Mouse (Mus musculus) spleen, adult 2 months (tissue): ENCODE data around the gene 1700042G07Rik. TPM values are rescaled to one million over a fixed set of nuclear protein-coding genes. Genes with fewer than 3 reads are reported as not detected.
A peak's percentile ranks its signal among the peaks of the same experiment; 100 is the strongest.

ENCODE experiments used
- DNase-seq, 2 experiments: peaks; one replicate each; pipeline versions ENCODE4 v3.0.0 to v3.0.0-alpha.2; 2012 to 2021; ENCODE audit warnings: low spot score in 2 of 2, low read depth in 1 of 2
- H3K27ac ChIP-seq: fragments of 200-500 bp; 2 replicates; pipeline ENCODE4 v1.5.1; 2012; ENCODE audit warnings: low read length, inconsistent platforms; ENCODE audit not compliant: insufficient read depth
- H3K27me3 ChIP-seq: fragments of 200-500 bp; 2 replicates; pipeline ENCODE4 v1.6.1; 2012; ENCODE audit warnings: mild to moderate bottlenecking, moderate library complexity, low read length, inconsistent platforms; ENCODE audit not compliant: control insufficient read depth, insufficient read depth
- H3K36me3 ChIP-seq: fragments of 200-500 bp; 2 replicates; pipeline ENCODE4 v1.6.1; 2012; ENCODE audit warnings: mild to moderate bottlenecking, low read length, inconsistent platforms; ENCODE audit not compliant: control insufficient read depth, insufficient read depth
- H3K4me1 ChIP-seq: fragments of 200-500 bp; 2 replicates; pipeline ENCODE4 v1.6.1; 2011; ENCODE audit warnings: inconsistent platforms; ENCODE audit not compliant: control insufficient read depth, insufficient read depth, insufficient read length
- H3K4me3 ChIP-seq: fragments of 200-500 bp; 2 replicates; pipeline ENCODE4 v1.5.1; 2011; ENCODE audit warnings: mild to moderate bottlenecking, inconsistent platforms; ENCODE audit not compliant: insufficient read depth, insufficient read length; ENCODE audit errors: extremely low read depth
- CTCF ChIP-seq: fragments of 200-500 bp; IDR thresholded peaks from 2 replicates; pipeline ENCODE4 v1.5.1; 2011; ENCODE audit warnings: mild to moderate bottlenecking, inconsistent platforms; ENCODE audit not compliant: insufficient read depth, insufficient read length, insufficient replicate concordance; ENCODE audit errors: extremely low read depth
- POLR2A ChIP-seq: fragments of 200-500 bp; IDR thresholded peaks from 2 replicates; pipeline ENCODE4 v1.6.1; 2011; ENCODE audit warnings: low read depth, low read length, inconsistent platforms
- WGBS: fragments of 180-500 bp; shearing (Covaris S2); methylation state at CpG from one replicate; pipeline ENCODE4 v1.1.7; 2018; 5-methylcytosine and 5-hydroxymethylcytosine counted together
- polyA plus RNA-seq: library from polyadenylated mRNA; depleted of rRNA; stranded (reverse); fragments of >200 nt; gene quantifications from 2 replicates; pipeline ENCODE4 v1.2.3, GENCODE M21; 2012

The 1700042G07Rik gene
- polyA plus RNA-seq, 1 experiment = not detected

- Histone ChIP-seq H3K36me3 (peaks cover 22% of the 10 kb centered on the region), H3K27me3 (no peaks in the 10 kb centered on the region), H3K4me1 (no peaks in the 10 kb centered on the region; the same call in 1 of the 2 replicates), H3K4me3 (no peak overlapping the region), H3K27ac (no peak overlapping the region)
- 88% methylated on average over 3 of the region's 3 CpGs for WGBS
- no peak for TF ChIP-seq CTCF
- no peak for TF ChIP-seq POLR2A
- DNase-seq = no peak
Observed at GRCm38 (mm10) chr4:116160769-116161168, 12.4 kb upstream of the 1700042G07Rik start.

GRCm38 (mm10) chr4:116162142-116162541, 11.0 kb upstream of the 1700042G07Rik start:
- H3K4me3 ChIP-seq = no peak overlapping the region
- H3K36me3 ChIP-seq = peaks cover 17% of the 10 kb centered on the region
- no peak overlapping the region for H3K27ac ChIP-seq
- 77% methylated on average over 4 of the region's 4 CpGs for WGBS
- TF ChIP-seq CTCF (no peak), POLR2A (no peak)
- H3K27me3 ChIP-seq = no peaks in the 10 kb centered on the region
- no peaks in the 10 kb centered on the region; the same call in 1 of the 2 replicates for H3K4me1 ChIP-seq
- DNase-seq = no peak

GRCm38 (mm10) chr4:116164759-116165554, 8.2 kb upstream of the 1700042G07Rik start:
- H3K4me1 ChIP-seq = no peaks in the 10 kb centered on the region; the same call in 1 of the 2 replicates
- H3K27ac ChIP-seq = no peak overlapping the region
- no peaks in the 10 kb centered on the region; the same call in 1 of the 2 replicates for H3K36me3 ChIP-seq
- H3K27me3 ChIP-seq = no peaks in the 10 kb centered on the region
- DNase-seq = no peak
- WGBS = 82% methylated on average over 2 of the region's 2 CpGs
- TF ChIP-seq CTCF = no peak
- no peak for TF ChIP-seq POLR2A
- H3K4me3 ChIP-seq = no peak overlapping the region

DNA sequence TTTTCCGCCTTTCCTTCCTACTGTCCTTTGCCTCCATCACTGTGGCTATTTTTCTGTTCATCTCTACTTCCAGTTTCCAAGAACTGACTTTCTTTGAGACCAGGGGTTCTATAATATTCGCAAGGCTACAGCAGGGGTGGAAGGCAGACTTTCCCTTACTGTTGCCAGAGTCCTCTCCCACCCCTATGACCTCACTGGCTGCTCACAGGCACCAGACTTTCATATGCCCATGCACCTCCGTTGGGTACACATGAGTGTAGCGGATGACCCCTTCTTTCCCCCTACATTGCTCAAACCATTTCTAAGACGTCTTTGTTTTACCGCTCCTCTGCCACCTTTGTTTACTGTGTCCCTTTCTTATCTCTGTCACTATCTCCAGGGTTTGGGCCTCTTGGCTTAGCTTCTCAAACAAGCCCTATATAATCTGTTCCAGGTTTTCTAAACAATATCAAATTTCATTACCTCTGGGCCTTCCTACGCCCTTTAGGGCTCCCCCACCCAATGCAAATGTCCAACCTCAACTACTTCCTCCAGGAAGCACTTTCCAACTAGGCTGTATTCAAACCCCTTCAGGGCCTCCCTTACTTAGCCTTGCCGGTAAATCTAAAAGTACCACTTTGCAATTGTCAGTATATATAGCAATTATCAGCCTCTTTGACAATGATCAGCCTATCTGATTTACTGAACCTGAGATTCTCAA, 7.3 kb upstream of the 1700042G07Rik start:
- DNase-seq = no peak
- 63% methylated on average over 8 of the region's 8 CpGs for whole genome bisulfite sequencing
- H3K27me3 ChIP-seq = no peaks in the 10 kb centered on the region
- H3K27ac ChIP-seq = no peak overlapping the region
- no peaks in the 10 kb centered on the region; the same call in 1 of the 2 replicates for H3K4me1 ChIP-seq
- no peaks in the 10 kb centered on the region for H3K36me3 ChIP-seq
- no peak overlapping the region for H3K4me3 ChIP-seq
- TF ChIP-seq CTCF (no peak), POLR2A (no peak)

- no peaks in the 10 kb centered on the region for H3K36me3 ChIP-seq
- peak in 1 of 2 experiments; percentile 36 for DNase-seq
- H3K27ac ChIP-seq = no peak within 1 kb of the TSS
- WGBS = 46% methylated on average over 7 of the region's 7 CpGs
- no peaks in the 10 kb centered on the region for H3K27me3 ChIP-seq
- TF ChIP-seq CTCF = no peak
- no peak for TF ChIP-seq POLR2A
- no peaks in the 10 kb centered on the region; the same call in 1 of the 2 replicates for H3K4me1 ChIP-seq
- no peak within 1 kb of the TSS for H3K4me3 ChIP-seq
Observed at GRCm38 (mm10) chr4:116167404-116167803, 5.8 kb upstream of the 1700042G07Rik start, which contains the start of gene Tspan1. Tspan1 (minus strand) TSS chr4:116167601.

GRCm38 (mm10) chr4:116168617-116169352, 4.4 kb upstream of the 1700042G07Rik start:
- TF ChIP-seq POLR2A (no peak), CTCF (peak; percentile 53; the same call in 1 of the 2 replicates)
- peak in 1 of 2 experiments; percentile 66 for DNase-seq
- no peak overlapping the region for H3K4me3 ChIP-seq

More at GRCm38 (mm10) chr4:116168617-116169352, 4.4 kb upstream of the 1700042G07Rik start:
- no peaks in the 10 kb centered on the region for H3K27me3 ChIP-seq
- 60% methylated on average over 7 of the region's 8 CpGs for WGBS
- no peaks in the 10 kb centered on the region; the same call in 1 of the 2 replicates for H3K4me1 ChIP-seq
- H3K27ac ChIP-seq = no peak overlapping the region
- H3K36me3 ChIP-seq = no peaks in the 10 kb centered on the region
